Mouse (Mus musculus) CH12.LX (cell line): ENCODE measurements at regions not wholly inside any gene's neighbourhood (a gene's known extent, or its start where the extent isn't known, plus 50 kb on each side); places are given as distances from the start of the nearest gene placed in this dataset.

Experiments
- DNase-seq: peaks from one replicate; pipeline ENCODE4 v3.0.0-alpha.2; 2013; ENCODE audit errors: extremely low read depth
- H3K27ac ChIP-seq: 2 replicates; pipeline ENCODE4 v1.5.1; 2012; ENCODE audit warnings: low read depth, mild to moderate bottlenecking, control low read depth, moderate library complexity; ENCODE audit not compliant: insufficient read depth
- H3K27me3 ChIP-seq: replicated peaks from 2 replicates; pipeline ENCODE3; 2012; ENCODE audit warnings: inconsistent platforms
- H3K36me3 ChIP-seq, 2 experiments: replicated peaks in 1 of 2; 2 replicates each; pipeline versions ENCODE3 to v1.6.1; 2012; ENCODE audit warnings: inconsistent platforms in 1 of 2, low read length in 1 of 2, mild to moderate bottlenecking in 1 of 2, mixed read lengths in 1 of 2, moderate library complexity in 1 of 2; ENCODE audit not compliant: control insufficient read depth in 1 of 2, insufficient read depth in 1 of 2
- H3K4me1 ChIP-seq, 2 experiments: 2 replicates each; pipeline ENCODE4 v1.6.1; 2012; ENCODE audit warnings: inconsistent platforms in 1 of 2, moderate library complexity in 1 of 2; ENCODE audit not compliant: insufficient read depth in 2 of 2, control insufficient read depth in 1 of 2
- H3K4me2 ChIP-seq: 2 replicates; pipeline ENCODE4 v1.6.1; 2012; ENCODE audit warnings: low read depth, mild to moderate bottlenecking, control low read depth; ENCODE audit not compliant: poor library complexity, insufficient read depth, severe bottlenecking
- H3K4me3 ChIP-seq, 3 experiments: fragments of 150-350 bp in 1 of 3; sonication (generic) in 1 of 3; replicated peaks in 1 of 3; 2 replicates each; pipeline versions ENCODE3 to v1.5.1; 2011 to 2012; ENCODE audit warnings: low read depth in 2 of 3, low read length in 2 of 3, mild to moderate bottlenecking in 2 of 3, moderate library complexity in 2 of 3, control low read depth in 1 of 3, improper control_type of control experiment in 1 of 3, inconsistent platforms in 1 of 3, mixed read lengths in 1 of 3; ENCODE audit not compliant: poor library complexity in 1 of 3
- H3K79me2 ChIP-seq: replicated peaks from 2 replicates; pipeline ENCODE4 v1.6.1; 2012; ENCODE audit warnings: mild to moderate bottlenecking, moderate library complexity; ENCODE audit not compliant: control insufficient read depth, poor library complexity, insufficient read depth, severe bottlenecking; ENCODE audit errors: extremely low read depth
- H3K9ac ChIP-seq: 2 replicates; pipeline ENCODE4 v1.6.1; 2012; ENCODE audit warnings: low read depth, mild to moderate bottlenecking, control low read depth, moderate library complexity; ENCODE audit not compliant: insufficient read depth
- H3K9me3 ChIP-seq: replicated peaks from 2 replicates; pipeline ENCODE3; 2012; ENCODE audit warnings: low read length, inconsistent platforms, mixed read lengths
- ELF1 ChIP-seq: IDR thresholded peaks from 2 replicates; pipeline ENCODE4 v1.6.1; 2014; ENCODE audit warnings: low read depth, mild to moderate bottlenecking, inconsistent platforms, low read length, improper control_type of control experiment
- IRF4 ChIP-seq: IDR thresholded peaks from 2 replicates; pipeline ENCODE4 v1.6.1; 2014; ENCODE audit warnings: low read depth, mild to moderate bottlenecking, inconsistent platforms, low read length, improper control_type of control experiment
- MAFK ChIP-seq: IDR thresholded peaks from 2 replicates; pipeline ENCODE4 v1.6.1; 2011; ENCODE audit warnings: low read length, improper control_type of control experiment; ENCODE audit not compliant: insufficient replicate concordance
- MXI1 ChIP-seq: IDR thresholded peaks from 2 replicates; pipeline ENCODE4 v1.6.1; 2011; ENCODE audit warnings: mild to moderate bottlenecking, low read depth, low read length, improper control_type of control experiment
- POLR2AphosphoS2 ChIP-seq: IDR thresholded peaks from 2 replicates; pipeline ENCODE4 v1.6.1; 2011; ENCODE audit warnings: low read depth, low read length, improper control_type of control experiment
- ZMIZ1 ChIP-seq: IDR thresholded peaks from 2 replicates; pipeline ENCODE4 v1.6.1; 2012; ENCODE audit warnings: low read depth, mild to moderate bottlenecking, inconsistent platforms, low read length, improper control_type of control experiment
- dilution Hi-C: fragments of 300-500 bp; cut with MboI; formaldehyde crosslinking; loops from 2 replicates; pipeline ENCODE4 v1.14.3; 2020; ENCODE audit warnings: low sequenced_read_pairs; ENCODE audit not compliant: extremely low pct_unique_long_range_greater_than_20kb, extremely low pct_ligation_motif_present
- in situ Hi-C: fragments of 300-500 bp; cut with MboI; formaldehyde crosslinking; loops from 3 replicates; pipeline ENCODE4 v1.14.3; 2019; ENCODE audit warnings: low sequenced_read_pairs, low pct_ligation_motif_present, low pct_unique_long_range_greater_than_20kb, mixed read lengths

DNA sequence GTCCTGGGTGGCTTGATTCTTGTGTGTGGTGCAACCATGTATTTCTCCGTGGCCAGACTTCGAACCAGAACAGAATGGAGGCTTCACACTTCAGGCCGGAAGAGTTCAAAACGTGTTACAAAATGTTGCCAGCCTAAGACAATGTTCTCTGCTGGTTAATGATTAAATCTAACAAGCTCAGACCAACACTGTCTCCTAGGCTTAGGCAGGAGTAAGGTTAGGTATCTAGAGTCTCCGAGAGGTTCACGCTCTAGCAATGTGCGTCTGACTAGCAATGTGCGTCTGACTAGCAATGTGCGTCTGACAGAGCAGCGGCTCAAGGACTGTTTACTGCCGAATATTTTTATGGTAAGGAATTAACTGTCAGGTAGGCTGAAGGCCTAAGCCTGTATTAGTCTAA lies 81.5 kb downstream of the Suclg1 start:
- H3K27me3 ChIP-seq, result peaks cover 11% of the 10 kb centered on the region
- no peak for DNase-seq
- no peak overlapping the region for H3K4me2 ChIP-seq
- H3K36me3 ChIP-seq, result no peaks in the 10 kb centered on the region
- no peak overlapping the region for H3K9ac ChIP-seq
- dilution Hi-C loops, result no loop called here
- no peak overlapping the region for H3K27ac ChIP-seq
- TF ChIP-seq IRF4 (no peak), ZMIZ1 (no peak), MXI1 (no peak), POLR2AphosphoS2 (no peak), MAFK (no peak), ELF1 (no peak)
- no peak overlapping the region for H3K4me3 ChIP-seq
- H3K79me2 ChIP-seq, result no peaks in the 10 kb centered on the region
- in situ Hi-C loops, result no loop called here
- no peaks in the 10 kb centered on the region for H3K9me3 ChIP-seq
- H3K4me1 ChIP-seq, result no peaks in the 10 kb centered on the region
